Mouse (Mus musculus) forebrain, embryonic 13.5 days (tissue): ENCODE measurements at regions not wholly inside any gene's neighbourhood (a gene's known extent, or its start where the extent isn't known, plus 50 kb on each side); places are given as distances from the start of the nearest gene placed in this dataset.

ENCODE experiments used
- microRNA-seq: library from miRNA; unstranded; fragments of <30 nt; microRNA quantifications from one replicate; pipeline ENCODE4, GENCODE M21; 2016

Small RNAs in the stretch of these regions (microRNA-seq; reads per million reads assigned to microRNA genes)
- gene Mir378d: 1.3 reads per million
